Mouse (Mus musculus): ENCODE data around the gene Pgls.

Pgls gene

DNA sequence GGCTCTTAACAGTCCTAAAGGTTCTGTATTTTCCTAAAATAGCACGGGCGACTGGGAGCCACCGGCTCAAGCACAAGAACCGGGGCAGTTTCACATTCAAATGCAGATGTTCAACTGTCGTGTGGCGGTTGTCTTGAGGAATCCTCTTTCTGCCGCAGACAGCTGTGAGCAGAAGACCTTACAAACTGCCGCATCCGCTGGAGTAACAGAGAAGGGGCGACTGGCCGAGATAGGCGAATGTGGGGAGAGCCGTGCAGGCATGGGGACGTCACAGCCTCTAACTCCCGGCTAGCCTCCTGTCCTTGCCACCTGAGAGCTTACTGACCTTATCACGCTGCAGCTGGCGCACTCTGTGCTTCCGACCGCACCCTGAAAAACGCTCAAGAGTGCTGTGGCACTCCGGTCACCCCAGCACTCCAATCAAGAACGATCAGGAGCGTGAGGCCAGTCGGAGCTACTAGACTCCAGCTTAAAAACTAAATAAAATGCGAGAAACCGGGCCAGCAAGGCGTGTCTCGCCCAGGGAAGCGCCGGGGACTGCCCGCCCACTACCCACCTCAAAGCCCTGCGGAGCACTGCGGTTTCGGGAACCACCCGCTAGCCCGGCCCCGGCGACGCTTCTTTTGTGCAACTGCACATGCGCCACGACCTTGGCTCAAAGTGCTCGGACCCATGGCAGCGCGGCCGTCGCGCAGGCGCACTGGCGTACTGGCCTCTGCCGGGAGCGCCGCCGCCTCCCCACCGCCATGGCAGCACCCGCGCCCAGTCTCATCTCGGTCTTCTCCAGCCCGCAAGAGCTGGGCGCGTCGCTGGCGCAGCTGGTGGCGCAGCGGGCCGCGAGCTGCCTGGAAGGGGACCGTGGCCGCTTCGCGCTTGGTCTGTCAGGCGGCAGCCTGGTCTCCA is at the start of gene Pgls:
TSS of gene Pgls (plus strand) at position 706 of the 903 bp plus-strand sequence.
- DNase-seq = peak; percentile 96

- DNase-seq = peak; percentile 96
Measured at GRCm38 (mm10) chr8:71542632-71543343, 49.2 kb upstream of the Pgls start, which contains the start of gene Mvb12a. Gene Mvb12a, plus strand, starts transcription at chr8:71542922.

DNA sequence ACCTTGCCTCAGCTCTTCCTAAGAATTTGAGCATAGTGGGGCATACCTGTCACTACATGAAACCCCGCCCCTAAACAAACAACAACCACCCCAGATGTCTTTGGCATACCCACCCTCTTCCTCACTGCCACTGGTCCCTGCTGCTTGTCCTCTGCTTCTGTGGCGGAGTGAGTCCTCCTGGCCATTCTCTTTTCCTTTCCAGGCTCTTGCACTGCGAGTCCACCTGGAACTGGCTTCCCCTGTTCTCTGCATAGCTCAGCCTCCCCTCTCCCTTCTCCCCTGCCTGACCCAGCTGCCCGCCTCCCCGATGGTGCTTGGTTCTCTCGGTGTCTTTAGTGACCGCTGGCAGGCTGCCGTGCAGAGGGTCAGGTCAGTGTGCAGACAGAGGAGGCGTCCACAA is 48.2 kb upstream of the Pgls start:
- no peak for DNase-seq

DNA sequence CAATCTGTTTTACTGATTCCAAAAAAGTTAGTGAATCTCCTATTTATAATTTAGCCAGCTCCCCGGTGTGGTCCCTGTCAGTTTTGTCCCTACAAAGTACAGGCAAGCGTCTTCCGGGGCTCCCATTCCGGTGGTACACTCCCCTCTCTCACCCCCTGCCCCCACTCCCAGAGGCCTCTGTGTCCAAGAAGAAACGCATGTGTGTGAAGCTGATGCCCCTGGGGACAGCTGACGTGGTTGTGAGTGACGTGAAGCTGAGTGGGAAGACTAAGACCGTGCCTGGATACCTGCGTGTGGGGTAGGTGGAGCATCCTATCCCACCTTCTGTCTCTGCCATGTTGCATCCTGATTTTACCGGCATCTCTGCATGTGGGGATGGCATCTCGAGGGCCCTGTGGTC is 46.9 kb upstream of the Pgls start:
- DNase-seq = no peak

- DNase-seq = no peak
Measured at GRCm38 (mm10) chr8:71547590-71547989, 44.4 kb upstream of the Pgls start.

- no peak for DNase-seq
Measured at GRCm38 (mm10) chr8:71550754-71551153, 41.2 kb upstream of the Pgls start.

- DNase-seq = no peak
Measured at GRCm38 (mm10) chr8:71552770-71553169, 39.2 kb upstream of the Pgls start.

- DNase-seq = no peak
Measured at GRCm38 (mm10) chr8:71554001-71554400, 38.0 kb upstream of the Pgls start.

DNA sequence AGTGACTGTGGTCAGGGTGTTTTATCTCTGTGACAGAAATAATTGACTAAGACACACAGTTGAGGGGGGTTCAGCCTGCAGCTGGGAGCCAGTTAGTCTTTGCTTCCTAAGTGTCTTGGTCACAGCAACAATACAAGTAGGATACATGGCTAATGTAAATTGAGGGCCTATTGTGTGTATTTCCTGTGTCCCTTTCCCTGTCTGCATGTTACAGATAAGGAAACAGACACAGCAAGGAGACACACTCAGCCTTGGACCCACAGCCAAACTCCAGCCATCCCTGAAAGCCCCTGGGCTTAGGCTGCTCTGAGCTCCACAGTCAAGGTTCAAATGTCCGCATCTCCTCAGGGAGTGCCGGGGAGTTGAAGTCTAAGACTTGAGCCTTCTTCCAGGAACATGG is 37.3 kb upstream of the Pgls start:
- DNase-seq = no peak

DNA sequence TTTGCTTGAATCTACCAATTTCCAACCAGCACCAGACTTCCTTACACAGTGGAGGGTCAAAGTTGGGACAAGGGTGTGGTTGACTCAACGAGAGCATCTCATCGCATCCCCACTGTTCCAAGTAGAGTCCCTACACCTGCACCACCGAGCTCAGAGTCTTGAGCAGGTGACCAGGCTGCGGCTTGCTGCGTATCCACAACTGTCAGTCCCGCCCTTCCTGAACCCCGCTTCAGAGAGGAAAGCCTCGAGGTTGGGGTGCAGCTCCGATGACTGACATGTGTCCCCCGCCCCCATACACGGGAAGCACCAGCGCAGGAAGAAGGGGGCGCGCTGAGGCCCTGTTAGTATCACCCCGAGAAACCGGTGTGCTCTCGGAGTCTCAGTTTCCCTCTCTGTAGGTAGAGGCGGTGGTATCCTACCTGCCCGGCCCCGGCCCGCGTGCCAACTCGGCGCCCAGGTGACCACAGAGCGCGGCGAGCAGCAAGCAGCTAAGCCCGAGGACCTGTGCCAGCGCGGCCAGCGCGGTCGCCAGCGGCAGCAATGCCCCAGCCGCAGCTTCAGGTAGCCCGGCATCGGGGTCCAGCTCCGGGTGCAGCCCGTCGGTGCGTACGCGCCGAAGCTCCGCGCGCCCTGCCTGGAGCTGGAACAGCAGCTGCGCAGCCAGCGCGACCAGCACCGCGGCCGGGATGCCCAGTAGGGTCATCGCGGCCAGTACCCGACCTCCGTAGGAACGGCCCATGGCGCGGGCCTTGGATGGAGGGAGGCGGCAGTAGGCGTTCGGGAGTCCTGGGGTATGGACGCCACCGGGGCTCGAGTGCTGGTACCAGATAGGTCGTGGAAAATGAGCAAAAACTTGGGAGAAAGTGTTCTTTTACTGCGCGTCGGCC is 33.7 kb upstream of the Pgls start, which contains the start of gene Tmem221:
TSS of gene Tmem221 (minus strand) at position 801 of the 887 bp plus-strand sequence.
- no peak for DNase-seq

- peak; percentile 93 for DNase-seq
Measured at GRCm38 (mm10) chr8:71558958-71559690, 32.9 kb upstream of the Pgls start.

- peak; percentile 47 for DNase-seq
Measured at GRCm38 (mm10) chr8:71560071-71560470, 31.9 kb upstream of the Pgls start.

DNA sequence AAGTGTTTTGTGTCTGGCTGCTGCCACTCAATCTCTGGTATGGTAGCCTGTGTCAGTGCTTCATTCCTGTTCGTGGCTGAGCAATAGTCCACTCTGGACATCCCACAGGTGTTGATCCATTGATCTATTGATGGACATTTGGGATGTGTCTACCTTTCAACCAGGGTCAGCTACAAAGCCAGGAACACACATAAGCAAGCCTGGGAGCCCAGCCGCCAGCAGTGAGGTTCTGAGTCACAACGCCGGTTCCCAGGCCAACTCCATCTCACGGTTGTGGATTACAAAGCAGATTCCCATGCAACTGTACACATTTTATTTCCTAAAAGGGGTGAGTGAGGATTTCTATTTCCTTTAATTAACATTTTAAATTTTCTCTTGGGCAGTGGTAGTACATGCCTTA is 31.2 kb upstream of the Pgls start:
- no peak for DNase-seq

DNA sequence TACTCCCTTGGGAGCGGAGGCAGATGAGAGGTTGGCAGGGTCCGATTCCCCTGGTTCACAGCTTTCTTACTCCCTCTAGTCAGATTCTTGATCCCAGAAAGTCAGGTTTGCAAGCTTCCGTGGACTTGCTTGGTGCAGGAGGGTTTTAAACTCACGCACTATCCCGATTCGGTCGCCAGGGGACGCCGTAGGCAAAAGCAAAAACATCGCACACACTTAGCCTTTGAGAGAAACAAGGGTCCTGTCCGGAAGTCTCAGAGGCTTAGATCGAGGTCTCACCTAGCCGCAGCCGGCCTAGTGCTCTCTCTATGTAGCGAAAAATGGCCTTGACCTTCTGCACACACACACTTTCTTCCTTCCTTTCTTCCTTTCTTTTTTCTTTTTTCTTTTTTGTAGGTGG is 30.6 kb upstream of the Pgls start:
- peak; percentile 75 for DNase-seq

- DNase-seq = peak; percentile 79
Measured at GRCm38 (mm10) chr8:71562751-71563150, 29.2 kb upstream of the Pgls start.

DNA sequence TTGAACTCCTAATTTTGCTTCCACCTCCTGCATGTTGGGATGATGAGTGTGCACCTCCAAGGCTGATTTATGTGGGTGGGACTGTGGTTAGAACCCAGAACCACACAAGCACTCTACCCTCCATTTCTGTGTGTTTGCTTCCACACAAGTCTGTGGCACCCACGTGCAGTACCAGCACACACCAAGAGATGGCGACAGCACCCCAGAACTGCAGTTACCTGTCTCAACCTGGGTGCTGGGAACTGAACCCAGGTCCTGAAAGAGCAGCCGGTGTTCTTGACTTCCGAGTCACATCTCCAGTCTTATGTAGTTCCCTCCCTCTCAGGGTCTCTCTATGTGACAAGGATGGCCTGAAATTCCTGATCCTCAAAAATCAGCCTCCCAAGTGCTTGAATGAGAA is 28.0 kb upstream of the Pgls start:
- no peak for DNase-seq

DNA sequence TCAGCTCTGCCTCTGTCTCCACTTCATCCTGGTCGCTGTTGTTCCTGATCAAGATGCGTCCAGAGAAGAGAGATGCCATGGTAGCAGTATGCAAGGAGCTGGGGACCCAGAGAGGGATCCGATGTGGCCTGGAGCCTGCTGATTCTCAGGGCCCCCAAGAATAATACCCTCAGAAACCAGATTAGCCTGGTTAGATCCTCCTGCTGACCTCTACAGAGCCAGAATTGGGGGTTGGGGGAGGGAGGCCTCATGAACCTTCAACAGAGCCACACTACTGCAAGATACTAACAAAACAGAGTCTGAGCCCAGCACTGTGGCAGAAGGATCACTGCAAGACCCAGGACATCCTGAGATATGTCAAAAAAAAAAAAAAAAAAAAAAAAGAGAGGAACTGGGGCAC is 25.5 kb upstream of the Pgls start, which contains the start of gene Nxnl1:
TSS of gene Nxnl1 (minus strand) at position 101 of the 400 bp plus-strand sequence.
- no peak for DNase-seq

GRCm38 (mm10) chr8:71567587-71567986 is 24.4 kb upstream of the Pgls start:
- DNase-seq = no peak

- DNase-seq = no peak
Measured at GRCm38 (mm10) chr8:71568387-71568937, 23.5 kb upstream of the Pgls start, which contains the start of gene Slc27a1. Gene Slc27a1, plus strand, starts transcription at chr8:71568882.

DNA sequence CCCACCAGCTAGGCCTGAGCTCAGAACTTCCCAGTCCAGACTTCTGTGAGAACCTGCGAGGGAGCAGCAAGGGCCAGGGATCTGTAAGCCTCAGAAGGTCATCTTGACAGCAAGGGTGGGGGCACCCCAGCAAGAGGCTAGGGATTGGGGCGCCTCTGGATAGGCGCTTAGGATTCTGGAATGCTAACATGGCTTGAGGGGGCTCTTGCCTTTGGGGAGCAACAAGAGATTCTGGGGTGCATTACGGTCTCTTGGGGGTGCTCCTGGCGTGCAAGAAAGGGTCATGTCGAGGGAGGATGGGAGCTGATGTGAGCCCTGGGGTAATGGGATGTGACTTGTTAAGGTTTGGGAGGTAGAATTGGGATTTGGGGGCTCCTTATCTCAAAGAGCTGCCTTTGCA is 23.0 kb upstream of the Pgls start:
- no peak for DNase-seq

All from liver (tissue).